Mouse (Mus musculus) right cerebral cortex, postnatal 4 days (tissue): ENCODE measurements around the gene Foxn3.

Source experiments
- DNase-seq: peaks from one replicate; pipeline ENCODE4 v3.0.0-alpha.2; 2022

Gene Foxn3

DNA sequence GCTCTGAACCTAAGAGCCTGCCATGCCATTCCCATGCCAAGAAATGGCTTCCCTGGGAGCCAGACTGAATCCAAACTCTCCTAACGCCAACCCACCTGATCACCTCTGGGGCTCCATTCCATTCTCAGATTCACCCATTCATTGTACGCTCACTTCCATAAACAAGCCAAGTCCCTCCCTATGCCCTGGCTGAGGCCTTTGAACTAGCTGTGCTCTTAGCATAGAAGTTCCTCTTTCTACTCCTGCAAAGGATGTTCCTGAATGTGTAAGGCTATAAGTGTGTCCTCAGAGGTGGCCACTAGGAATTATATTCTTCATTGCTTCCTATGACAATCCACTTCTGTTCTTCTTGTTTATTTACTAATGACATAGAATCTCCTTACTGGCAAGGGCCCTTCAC is 40.5 kb downstream of the Foxn3 start:
- no peak for DNase-seq

DNA sequence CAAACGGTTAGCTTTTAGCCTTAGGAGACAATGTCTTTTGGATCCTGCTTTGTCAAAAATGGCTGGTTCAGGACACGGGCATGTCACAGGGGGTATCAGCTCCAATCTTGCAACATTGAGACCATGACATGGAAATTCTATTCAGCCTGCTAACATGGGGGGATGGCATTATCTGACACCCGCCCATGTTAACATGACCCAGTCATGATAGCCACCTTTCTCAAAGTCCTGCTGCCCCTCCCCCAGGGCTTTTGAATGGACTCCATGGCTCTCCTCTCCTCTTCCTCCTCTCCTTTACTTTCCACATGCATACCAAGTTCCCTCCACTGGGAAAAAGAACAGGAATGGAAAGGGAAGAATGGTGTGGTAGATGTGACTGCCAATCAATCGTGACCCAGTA is 43.5 kb downstream of the Foxn3 start:
- DNase-seq, result no peak

DNA sequence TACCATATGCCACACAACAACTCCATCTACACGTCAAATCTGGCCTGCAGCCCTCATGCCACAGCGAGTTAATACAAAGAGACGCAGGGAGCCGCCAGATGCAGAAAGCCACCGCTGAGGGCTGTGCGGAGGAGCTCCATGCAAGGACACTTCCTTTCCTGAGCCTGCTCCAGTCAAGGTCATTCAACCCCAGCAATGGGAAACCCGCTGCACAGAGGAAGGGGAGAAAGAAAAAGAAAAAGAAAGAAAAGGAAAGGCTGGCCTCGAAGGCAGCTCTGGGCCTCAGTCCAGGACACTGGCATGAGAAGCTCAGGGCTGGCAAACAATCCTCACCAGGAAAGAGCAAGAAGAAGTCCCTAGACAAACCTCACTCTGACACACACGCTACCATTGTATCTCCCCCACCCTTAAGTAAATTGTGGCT is 44.2 kb downstream of the Foxn3 start:
- peak; percentile 22 for DNase-seq

DNA sequence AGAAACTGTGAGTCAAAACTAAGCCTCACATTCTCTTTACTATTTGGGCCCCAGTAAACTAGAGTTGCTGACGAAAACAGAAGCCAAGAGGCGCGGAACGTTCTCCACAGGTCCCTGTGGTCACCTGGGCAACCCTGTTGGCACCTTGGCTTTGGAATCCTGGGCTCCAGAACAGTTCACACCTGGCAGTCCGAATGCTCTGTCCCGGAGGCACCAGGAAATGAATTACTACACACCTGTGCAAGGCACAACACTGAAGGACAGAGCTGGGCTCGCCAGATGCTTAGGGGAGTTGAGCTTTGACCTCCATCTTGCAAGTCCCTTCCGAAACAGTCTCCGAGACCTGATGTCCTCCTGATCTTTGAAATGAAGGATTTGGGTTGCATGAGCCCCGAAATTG is 44.7 kb downstream of the Foxn3 start:
- DNase-seq, result no peak

DNA sequence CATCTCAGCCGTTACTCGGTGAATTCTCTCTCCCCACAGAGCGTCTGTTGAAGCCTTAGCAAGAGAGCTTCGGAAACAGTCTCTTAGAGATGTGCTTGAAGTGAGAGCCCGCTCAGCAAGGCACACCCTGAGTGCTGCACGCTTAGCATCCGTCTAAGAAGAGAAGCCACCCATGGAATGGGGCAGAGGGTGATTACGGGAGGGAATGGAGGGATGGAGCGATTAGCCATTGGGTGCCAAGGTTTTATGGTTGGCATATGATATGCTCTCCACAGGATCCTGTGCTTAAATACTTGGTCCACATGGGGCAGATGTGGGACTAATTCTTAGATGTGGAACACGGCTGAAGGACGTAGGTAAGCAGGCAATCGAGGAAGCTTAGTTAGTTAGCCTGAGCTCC is 45.3 kb downstream of the Foxn3 start:
- DNase-seq, result no peak

DNA sequence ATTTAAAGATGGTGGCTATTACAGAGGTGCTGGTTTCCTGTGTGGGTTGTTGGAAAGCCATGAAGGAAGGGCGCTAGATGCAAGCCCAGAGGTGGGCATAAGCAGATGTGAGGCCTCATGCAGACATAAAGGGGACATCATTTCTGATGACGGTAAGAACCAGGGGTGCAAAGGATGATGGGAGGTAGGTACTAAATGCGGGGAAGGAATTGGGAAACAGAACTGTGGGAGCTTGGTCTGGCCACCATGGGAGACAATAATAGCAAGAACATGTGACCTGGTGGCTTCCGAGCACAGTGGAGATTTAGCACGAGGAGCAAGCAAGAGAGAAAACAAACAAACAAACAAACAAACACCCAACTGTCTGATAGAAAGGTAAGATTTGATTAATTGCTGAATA is 46.1 kb downstream of the Foxn3 start:
- DNase-seq, result no peak

DNA sequence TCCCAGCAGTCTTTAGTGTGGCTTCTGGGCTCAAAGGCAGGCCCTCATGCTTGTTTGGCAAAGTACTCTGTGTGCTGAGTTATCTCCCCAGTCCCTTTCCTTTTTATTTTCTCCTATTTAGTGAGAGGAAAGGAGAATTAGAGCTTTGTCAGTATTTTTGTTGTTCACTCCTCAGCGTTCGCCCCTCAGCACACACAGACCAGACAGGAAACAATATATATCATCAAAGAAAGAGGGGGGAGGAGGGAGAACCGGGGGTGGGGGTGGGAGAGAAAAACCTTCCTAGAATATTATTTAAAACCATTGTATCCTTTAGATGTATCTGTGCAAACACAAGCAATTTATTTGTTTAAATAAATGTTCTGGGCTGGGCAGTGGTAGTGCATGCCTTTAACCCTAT is 47.9 kb downstream of the Foxn3 start:
- no peak for DNase-seq

DNA sequence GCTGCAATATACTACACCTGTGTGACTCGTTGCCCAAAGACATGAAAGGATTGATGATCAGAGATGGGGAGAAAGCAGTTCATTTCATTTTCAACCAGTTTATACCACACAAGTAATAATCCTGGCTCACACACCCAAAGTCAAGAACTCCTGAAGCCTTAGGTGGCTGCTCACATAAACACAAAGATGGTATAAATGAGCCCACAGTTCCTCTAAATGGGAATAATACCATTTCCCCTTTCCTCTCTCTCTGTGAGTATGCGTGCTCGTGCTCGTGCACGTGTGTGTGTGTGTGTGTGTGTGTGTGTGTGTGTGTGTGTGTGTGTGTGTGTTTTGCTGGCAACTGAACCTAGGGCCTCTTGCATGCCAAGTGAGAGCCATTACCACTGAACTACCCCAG is 51.7 kb downstream of the Foxn3 start:
- DNase-seq, result no peak

DNA sequence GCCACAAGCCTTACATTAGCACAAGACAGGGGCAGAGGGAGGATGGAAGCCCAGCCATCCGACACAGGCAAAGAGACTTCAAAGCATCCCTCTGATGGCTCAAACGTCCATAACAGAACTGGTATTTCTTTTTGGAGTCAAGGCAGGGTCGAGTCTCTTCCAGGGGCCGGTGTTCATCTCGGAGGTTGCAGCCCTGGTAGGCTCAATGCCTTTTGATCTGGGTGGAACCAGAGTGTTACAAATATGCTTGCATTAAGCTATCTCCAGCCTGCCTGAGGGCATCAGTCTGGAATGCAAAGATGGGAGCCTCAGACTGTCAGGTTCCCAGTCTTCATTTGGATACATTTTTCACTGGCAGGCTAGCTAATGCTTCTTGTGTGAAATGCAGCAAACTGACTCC is 52.6 kb downstream of the Foxn3 start:
- DNase-seq, result no peak

DNA sequence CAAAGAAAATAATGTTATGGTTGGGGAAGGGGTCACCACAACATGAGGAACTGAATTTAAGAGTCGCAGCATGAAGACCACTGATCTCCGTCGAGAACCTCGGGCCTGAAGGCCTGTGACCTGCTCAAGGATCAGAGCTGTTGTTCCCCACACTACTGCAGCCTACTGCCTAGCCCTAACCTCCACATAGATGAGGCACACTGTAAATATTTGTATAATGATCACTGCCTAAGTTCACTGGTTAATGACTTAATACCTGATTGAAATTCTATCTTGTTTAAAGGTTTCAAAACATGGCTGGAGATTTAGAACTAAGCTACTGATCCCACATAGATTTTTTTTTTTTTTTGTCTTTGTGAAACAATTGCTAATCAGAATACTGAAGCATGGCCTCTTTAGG is 61.2 kb downstream of the Foxn3 start:
- no peak for DNase-seq

DNA sequence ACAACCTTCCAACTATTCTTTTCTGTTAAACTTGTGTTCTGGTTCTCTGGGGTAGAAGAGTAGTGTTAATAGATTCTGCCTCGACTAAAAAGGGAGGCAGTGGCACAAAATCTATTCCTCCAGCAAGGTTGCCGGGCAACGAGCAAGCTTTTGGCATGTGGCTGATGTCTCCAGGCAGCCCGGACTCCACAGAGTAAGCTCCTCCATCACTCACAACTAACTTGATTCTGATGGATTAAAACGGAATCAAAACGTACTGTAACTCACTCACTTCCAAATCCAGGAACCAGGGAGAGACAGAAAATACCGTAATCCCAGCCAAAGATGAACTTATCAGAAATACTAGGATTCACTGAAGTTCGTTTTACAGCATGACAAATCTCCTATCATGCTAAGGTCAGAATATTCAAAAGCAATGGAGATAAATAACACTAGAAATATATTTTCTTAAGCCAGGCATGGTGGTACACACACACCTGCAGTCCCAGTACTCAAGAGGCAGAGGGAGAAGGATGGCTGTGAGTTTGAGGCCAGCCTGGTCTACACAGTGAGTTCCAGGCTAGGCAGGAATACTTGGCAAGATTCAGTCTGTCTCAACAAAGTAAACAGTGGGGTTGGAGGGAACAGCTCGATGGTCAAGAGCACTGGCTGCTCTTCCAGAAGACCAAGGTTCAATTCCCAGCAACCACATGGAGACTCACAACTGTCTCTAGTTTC is 64.2 kb downstream of the Foxn3 start:
- peak; percentile 54 for DNase-seq

DNA sequence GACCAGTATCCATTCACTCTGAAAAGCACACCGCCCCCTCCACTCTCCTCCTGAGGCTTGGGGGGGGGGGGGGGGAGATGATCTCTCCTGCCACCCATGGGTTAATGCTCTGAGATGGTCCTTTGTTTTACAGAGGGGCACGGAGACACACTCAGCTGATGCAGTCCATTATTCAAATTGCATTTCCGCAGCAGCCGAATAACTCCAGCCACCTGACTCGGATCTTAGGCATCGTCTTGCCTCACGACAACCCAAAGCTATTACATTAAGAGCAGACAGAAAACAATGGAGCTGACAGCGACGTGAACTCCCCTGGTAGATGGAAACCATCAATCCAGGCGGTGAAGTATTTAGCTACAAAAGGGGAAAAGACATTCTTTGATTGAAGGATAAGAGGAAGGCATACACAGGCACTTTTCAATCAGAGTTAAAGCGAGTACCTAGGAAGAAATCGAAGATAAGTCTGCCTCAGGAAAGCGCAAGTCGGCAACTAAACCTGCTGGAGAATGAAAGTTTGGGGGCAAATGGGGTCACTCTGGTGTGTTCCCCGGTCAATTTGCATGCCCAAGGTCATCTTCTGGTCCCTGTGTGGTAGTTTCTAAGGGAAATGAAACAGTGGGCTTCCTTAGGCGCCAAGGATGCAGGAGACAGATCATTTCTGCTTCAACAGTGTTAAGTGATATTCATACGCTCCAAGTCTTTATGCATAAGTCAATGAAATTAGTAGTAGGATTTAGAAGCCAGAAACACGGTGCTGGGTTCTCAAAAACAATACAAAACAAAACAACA is 65.0 kb downstream of the Foxn3 start:
- no peak for DNase-seq

DNA sequence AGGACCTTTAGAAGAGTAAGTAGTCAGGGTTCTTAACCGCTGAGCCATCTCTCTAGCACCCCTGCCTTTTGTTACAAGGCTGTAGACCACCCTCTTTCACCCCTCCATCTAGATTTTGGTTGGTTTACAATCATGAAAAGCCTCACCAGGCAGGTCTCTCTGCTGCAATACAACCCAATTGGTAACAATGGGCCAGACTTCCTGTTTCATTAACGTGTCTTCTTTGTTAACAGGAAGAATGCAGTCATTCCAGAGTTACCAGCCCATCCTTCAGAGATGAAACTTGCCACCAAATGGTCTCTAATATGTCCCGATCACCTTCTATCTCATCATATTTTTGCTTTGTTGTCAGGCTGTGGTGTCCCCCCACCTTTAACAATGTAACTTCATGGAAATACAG is 66.4 kb downstream of the Foxn3 start:
- no peak for DNase-seq

DNA sequence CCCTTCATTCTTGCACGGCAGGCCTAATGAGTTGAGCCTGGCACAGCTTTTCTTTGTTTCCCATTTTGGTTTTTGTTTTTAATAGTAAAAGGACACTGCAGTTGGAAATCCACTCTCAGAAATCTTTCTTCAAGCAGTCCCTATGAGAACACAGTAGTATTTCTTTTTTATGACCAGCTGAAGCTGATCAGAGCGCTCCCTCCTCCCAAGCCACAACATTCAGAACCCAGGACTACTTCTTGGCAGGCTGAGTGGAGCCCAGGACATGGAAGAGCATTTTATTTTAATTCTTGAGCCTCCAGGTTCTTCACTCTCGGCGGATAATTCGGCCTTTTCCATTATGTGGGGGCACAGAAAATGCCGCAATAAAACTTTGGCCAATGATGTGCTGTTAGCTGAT is 73.2 kb downstream of the Foxn3 start:
- DNase-seq, result no peak

DNA sequence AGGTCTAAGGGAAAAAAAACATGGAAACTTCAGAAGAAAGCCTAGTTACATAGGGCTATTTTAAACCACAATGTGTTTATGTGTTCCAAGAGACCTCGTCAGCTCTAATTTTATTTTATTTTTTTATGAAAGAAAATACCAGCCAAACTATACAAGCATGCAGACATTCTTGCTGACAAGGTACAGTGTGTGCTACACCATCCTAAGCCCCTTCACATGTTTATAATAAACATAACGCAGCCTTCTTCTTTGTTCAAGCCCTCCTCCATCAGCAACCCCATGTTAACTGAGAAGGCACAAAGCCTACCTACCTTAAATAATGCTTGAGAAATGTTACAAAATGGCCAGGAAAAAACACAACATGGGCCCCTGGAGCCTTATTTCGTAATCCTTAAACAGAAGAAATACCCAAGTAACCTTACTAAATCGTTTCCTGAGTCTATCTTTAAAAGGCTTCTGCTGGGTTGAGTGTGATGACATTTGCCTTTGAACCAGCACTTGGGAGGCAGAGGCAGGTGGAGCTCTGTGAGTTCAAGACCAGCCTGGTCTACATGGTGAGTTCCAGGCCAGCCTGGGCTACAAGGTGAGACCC is 74.3 kb downstream of the Foxn3 start:
- no peak for DNase-seq

DNA sequence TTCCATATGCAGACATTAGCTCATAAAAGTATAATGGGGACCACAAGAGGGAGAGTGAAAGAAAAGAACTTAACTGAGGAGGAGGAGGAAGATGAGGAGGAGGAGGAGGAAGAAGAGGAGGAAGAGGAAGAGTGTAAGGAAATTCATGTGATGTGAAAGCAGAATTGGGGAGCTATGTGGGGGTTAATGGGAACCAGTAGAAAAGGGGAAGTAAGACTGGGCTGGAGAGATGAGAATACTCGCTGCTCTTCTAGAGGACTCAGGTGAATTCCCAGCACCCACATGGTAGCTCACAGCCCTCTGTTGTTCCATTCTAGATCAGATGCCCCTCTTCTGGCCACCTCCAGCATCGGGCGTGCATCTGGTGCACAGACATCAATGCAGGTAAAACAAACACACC is 83.0 kb downstream of the Foxn3 start:
- no peak for DNase-seq

DNA sequence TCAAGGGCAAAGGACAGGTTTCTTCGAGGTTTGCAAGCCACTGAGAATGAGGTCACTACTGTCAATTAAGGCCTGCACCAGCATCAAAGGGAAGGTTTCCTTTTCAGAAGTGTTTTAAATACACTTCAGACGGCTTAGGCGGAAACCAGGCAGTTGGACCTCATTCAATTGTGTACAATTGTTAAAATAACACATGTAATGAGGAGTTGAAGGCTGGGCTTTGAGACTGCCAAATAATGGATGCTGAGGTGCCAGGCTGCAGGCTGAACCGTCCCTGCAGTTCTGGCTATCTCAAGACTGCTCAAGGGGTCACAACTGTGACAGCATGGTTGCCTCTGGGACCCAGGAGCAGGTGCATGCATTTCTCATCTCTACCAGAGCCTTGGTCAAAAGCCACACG is 89.2 kb downstream of the Foxn3 start:
- DNase-seq, result no peak

DNA sequence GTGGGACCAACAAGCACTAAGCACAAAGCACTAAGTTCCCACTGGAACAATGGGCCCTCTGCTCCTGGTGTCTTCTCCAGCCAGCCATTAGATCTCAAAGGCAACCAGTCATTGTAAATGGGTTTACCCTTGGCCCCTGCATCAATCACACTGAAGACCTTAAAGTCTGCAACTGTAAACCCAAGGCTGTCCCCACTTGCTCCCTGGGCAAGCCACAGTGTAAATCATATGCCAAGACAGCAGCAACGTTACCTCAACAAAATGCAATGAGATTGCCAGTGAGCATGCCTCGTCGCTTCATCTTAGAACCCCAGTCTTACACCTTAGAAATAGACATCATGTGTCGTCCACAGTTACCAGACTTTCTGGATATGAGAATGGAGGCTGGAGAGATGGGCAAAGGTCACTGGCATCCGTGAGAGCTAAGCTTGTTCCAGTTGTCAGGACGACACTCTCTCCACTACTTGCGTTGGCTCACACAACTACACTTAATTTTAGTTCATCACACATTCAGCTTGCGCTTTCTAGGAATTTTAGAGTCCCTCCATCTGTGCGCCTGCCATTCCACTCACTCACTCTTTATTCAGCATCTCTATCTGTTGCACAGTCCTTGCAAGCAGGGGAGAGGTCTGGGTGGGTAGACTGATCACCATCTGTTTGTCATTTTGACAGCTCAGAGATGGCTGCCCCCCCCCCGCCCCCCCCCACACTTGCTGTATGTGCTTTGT is 89.8 kb downstream of the Foxn3 start:
- no peak for DNase-seq

DNA sequence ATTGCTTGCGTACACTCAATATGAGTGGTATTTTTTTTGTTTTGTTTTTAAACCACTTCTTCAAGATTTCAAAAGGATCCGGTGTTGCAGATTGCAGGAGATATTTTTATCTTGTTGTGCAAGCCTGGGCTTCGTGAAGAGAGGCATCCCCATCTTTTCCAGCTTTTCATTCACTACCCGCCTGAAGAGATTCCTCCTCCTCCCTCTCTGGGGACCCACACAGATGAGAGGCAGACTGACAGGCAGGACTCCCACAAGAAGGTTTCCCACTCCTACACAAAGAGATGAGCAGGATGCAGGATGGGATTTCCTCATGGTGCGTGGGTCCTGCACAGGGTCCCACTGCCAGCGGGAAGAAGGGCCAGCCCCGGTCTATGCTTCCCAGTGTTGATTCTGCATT is 92.0 kb downstream of the Foxn3 start:
- DNase-seq, result no peak

DNA sequence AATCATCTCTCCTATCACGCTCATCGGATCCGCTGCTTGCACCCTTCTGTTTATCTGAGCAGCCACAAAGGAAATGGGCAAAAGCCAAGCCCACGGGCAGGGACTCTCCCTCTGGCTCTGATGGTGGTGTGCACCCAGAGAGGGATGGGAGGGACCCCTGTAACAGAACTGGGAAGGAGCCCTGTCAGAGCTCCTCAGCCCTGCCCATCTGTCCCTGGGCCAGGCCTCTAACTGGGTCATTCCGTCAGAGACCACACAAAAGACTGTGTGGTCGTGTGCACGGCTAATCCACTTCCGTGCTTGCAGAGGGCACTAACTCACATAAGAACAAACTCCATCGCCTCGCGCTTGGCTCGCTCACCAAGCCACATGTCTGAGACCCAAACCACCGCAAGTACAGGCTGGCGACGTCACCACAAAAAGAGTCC is 95.5 kb downstream of the Foxn3 start:
- DNase-seq, result peak; percentile 35

DNA sequence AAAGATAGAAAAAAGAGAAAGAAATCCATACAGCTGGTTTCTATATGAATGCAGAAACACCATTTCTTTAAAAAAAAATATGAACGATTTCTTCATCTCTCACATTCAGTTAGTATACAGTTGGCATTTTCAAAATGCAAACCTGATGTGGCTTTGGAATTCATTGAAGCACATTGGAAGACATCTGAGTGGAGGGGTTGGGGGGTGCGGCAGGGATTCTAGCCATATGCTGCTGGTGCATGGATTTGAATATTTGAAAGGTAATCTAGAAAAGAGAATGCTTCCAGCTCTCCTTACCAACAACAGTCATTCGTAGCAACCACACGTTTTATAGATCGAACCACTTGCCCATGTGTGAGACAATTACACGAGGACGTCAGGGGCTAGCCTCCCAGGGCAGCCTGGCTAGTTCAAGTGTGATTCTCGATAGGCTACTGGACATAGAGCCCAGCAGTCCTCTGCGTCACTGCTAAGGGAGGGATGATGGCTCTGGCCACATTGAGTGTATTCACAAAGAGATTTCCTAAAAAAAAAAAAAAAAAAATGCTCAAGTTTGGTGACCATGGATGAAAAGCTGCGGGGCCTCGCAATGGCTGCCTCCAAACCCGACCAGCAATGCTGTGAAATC is 96.0 kb downstream of the Foxn3 start:
- DNase-seq, result no peak

DNA sequence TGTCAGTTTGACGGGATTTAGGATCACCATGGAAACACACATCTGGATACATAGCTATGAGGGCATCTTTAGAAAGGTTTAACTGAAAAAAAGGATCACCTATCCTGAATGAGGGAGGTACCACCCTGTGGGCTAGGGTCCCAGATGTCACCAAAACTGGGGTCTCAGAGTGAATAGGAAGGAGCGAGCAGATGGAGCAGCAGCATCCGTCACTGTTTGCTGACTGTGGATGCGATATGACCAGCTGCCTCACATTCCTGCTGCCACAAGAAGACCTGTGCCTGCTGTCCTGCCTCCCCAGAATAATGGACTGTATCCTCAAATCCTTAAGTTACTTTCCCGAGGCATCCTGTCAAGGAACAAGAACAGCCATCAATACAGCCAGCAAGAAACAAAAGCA is 97.0 kb downstream of the Foxn3 start:
- DNase-seq, result no peak

DNA sequence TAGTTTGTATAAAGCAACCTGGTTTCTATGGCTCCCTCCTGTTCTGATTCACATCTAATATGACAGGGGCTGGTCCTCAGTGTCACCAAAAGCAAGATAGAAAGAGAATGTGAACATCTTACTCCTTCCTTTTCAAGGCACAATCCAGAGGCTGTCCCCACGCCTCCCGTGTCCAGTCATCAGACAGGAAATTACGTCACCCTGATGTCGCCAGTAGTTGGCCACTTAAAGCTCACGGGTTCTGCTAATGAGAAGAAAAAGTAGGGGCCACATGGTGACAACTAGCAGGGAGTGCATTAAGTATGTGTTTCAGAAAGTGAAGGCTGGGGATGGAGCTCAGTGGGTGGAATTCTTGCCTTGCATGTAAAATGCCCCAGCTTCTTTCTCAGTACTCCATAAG is 99.1 kb downstream of the Foxn3 start:
- DNase-seq, result no peak
